Mouse (Mus musculus): ENCODE data around the gene Lrrc8d.

DNA sequence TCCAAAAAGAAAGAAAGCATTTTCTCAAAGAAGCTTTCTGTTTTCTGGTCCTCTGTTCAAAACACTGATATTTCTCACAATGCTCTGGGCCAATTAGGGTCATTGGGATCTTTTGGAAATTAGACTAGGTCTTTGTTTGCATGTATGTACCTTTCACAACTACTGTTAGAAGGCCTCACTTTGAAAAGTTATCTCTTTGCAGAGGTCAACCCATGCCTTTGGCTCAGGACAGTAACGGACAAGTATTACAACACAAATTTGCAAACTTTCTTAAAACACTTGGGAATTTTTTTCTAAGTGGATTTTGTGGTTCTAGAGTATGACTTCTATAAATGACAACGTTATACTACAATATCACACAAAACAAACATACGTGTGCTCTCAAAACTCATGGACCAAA is 128.3 kb downstream of the Lrrc8d start:
- no peak for TF ChIP-seq POLR2A (IDR thresholded peaks at IDR 0.05; ENCODE audit: control insufficient read depth in 1 of 2, insufficient read depth in 1 of 2, low read depth in 1 of 2, low read length in 2 of 2, poor library complexity in 1 of 2)
- TF ChIP-seq POLR2AphosphoS2 (IDR thresholded peaks at IDR 0.05; ENCODE audit: low read length): no peak
- no peak for TF ChIP-seq E2F4 (IDR thresholded peaks at IDR 0.05; ENCODE audit: borderline replicate concordance, low read depth, low read length)
- no peak for TF ChIP-seq CTCF (IDR thresholded peaks at IDR 0.05 in 2 of 3, conservative IDR thresholded peaks at IDR 0.05 in 1 of 3; ENCODE audit: control insufficient read depth in 1 of 3, insufficient read depth in 1 of 3, low read depth in 2 of 3, low read length in 3 of 3, poor library complexity in 1 of 3, severe bottlenecking in 1 of 3)
- TF ChIP-seq CHD2 (IDR thresholded peaks at IDR 0.05; ENCODE audit: low read length): no peak
- no peak for TF ChIP-seq RAD21 (IDR thresholded peaks at IDR 0.05; ENCODE audit: low read depth, low read length)
- TF ChIP-seq MEF2A (IDR thresholded peaks at IDR 0.05; ENCODE audit: extremely low read depth, insufficient replicate concordance, low read depth, low read length, poor library complexity, severe bottlenecking): no peak
- TF ChIP-seq GATA1 (IDR thresholded peaks at IDR 0.05; ENCODE audit: low read depth, low read length): no peak
- no peak for TF ChIP-seq UBTF (IDR thresholded peaks at IDR 0.05; ENCODE audit: borderline replicate concordance, insufficient read depth, low read depth, low read length)
- TF ChIP-seq RCOR1 (IDR thresholded peaks at IDR 0.05; ENCODE audit: low read depth, low read length): no peak

Measured in MEL (cell line).